Mouse (Mus musculus): ENCODE measurements at regions not wholly inside any gene's neighbourhood (a gene's known extent, or its start where the extent isn't known, plus 50 kb on each side); places are given as distances from the start of the nearest gene placed in this dataset.

DNA sequence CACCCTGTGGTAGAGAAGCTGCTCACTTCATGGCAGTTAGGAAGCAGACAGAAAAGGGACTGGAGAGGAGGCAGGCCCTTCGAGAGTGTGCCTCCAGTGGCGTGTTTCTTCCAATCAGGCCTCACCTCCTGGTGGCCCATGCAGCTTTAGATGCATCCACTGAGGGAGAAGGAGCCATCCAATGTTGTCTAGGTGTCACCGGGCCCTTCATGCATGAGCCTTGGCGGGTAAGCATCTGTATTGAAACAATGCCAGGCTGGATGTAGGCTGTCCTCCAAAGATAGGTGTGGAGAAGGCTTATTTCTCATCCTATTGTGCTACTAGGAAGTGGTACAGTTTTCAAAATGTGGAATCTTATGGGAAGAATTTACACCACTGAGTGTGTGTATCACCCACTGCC is 471.9 kb downstream of the Rps24 start:
- 82% methylated on average over 4 of the region's 4 CpGs for WGBS
- no peak overlapping the region for H3K9ac ChIP-seq (ENCODE audit: low read length)
- H3K4me2 ChIP-seq (ENCODE audit: low read depth, low read length): no peak overlapping the region
- H3K27ac ChIP-seq (ENCODE audit: low read length): no peak overlapping the region
- H3K4me1 ChIP-seq (replicated peaks; ENCODE audit: control insufficient read depth, insufficient read depth, low read length): no peaks in the 10 kb centered on the region
- no peak overlapping the region for H3K4me3 ChIP-seq (ENCODE audit: low read length)
- H3K27me3 ChIP-seq (ENCODE audit: control insufficient read depth, insufficient read depth, low read depth, low read length): no peaks in the 10 kb centered on the region
- no peaks in the 10 kb centered on the region for H3K36me3 ChIP-seq (ENCODE audit: control insufficient read depth, insufficient read depth, low read length)
- ATAC-seq (ENCODE audit: low read depth): no peak
- no peaks in the 10 kb centered on the region for H3K9me3 ChIP-seq (ENCODE audit: control insufficient read depth, low read length)

- no peak overlapping the region for H3K4me3 ChIP-seq (ENCODE audit: low read length)
- H3K9ac ChIP-seq (ENCODE audit: low read length): no peak overlapping the region
- WGBS: 83% methylated on average over 1 of the region's 1 CpGs
- H3K4me2 ChIP-seq (ENCODE audit: low read depth, low read length): no peak overlapping the region
- H3K4me1 ChIP-seq (replicated peaks; ENCODE audit: control insufficient read depth, insufficient read depth, low read length): no peaks in the 10 kb centered on the region
- H3K27ac ChIP-seq (ENCODE audit: low read length): no peak overlapping the region
- H3K27me3 ChIP-seq (ENCODE audit: control insufficient read depth, insufficient read depth, low read depth, low read length): no peaks in the 10 kb centered on the region
- H3K36me3 ChIP-seq (ENCODE audit: control insufficient read depth, insufficient read depth, low read length): no peaks in the 10 kb centered on the region
- H3K9me3 ChIP-seq (ENCODE audit: control insufficient read depth, low read length): no peaks in the 10 kb centered on the region
- no peak for ATAC-seq (ENCODE audit: low read depth)
Measured at GRCm38 (mm10) chr14:24959401-24959800, 472.5 kb downstream of the Rps24 start.

- Histone ChIP-seq H3K4me1 (replicated peaks; ENCODE audit: control insufficient read depth, insufficient read depth, low read length) (no peaks in the 10 kb centered on the region), H3K9ac (ENCODE audit: low read length) (no peak overlapping the region), H3K4me2 (ENCODE audit: low read depth, low read length) (no peak overlapping the region), H3K9me3 (ENCODE audit: control insufficient read depth, low read length) (no peaks in the 10 kb centered on the region), H3K27me3 (ENCODE audit: control insufficient read depth, insufficient read depth, low read depth, low read length) (no peaks in the 10 kb centered on the region), H3K4me3 (ENCODE audit: low read length) (no peak overlapping the region), H3K27ac (ENCODE audit: low read length) (no peak overlapping the region), H3K36me3 (ENCODE audit: control insufficient read depth, insufficient read depth, low read length) (no peaks in the 10 kb centered on the region)
- WGBS: 31% methylated on average over 5 of the region's 5 CpGs
- no peak for ATAC-seq (ENCODE audit: low read depth)
Measured at GRCm38 (mm10) chr14:24960082-24960482, 473.2 kb downstream of the Rps24 start.

DNA sequence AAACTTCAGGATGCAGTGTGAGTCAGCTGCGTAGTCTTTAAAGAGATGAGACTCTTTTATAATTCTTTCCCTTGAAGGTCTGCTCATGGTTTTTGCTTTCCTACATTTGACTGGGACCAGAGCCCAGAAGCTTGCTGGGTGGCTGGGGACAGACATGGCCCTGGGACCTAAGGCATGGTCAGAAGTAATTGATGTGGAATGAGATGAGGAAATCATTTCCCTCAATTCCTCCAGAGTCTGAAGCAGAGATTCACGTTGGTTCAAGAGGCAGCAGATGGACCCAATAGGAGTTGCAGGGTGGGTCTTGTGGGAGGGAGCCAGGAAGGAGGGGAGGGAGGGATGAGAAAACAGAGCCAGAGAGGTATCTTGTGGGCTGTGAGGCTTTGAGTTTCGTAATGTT is 473.9 kb downstream of the Rps24 start:
- Histone ChIP-seq H3K4me2 (ENCODE audit: low read depth, low read length) (no peak overlapping the region), H3K4me1 (replicated peaks; ENCODE audit: control insufficient read depth, insufficient read depth, low read length) (no peaks in the 10 kb centered on the region), H3K27me3 (ENCODE audit: control insufficient read depth, insufficient read depth, low read depth, low read length) (no peaks in the 10 kb centered on the region), H3K36me3 (ENCODE audit: control insufficient read depth, insufficient read depth, low read length) (no peaks in the 10 kb centered on the region), H3K27ac (ENCODE audit: low read length) (no peak overlapping the region), H3K9ac (ENCODE audit: low read length) (no peak overlapping the region), H3K9me3 (ENCODE audit: control insufficient read depth, low read length) (no peaks in the 10 kb centered on the region), H3K4me3 (ENCODE audit: low read length) (no peak overlapping the region)
- 67% methylated on average over 3 of the region's 3 CpGs for WGBS
- no peak for ATAC-seq (ENCODE audit: low read depth)

- Histone ChIP-seq H3K36me3 (ENCODE audit: control insufficient read depth, insufficient read depth, low read length) (no peaks in the 10 kb centered on the region), H3K9me3 (ENCODE audit: control insufficient read depth, low read length) (no peaks in the 10 kb centered on the region), H3K9ac (ENCODE audit: low read length) (no peak overlapping the region), H3K27me3 (ENCODE audit: control insufficient read depth, insufficient read depth, low read depth, low read length) (no peaks in the 10 kb centered on the region), H3K4me3 (ENCODE audit: low read length) (no peak overlapping the region), H3K4me1 (replicated peaks; ENCODE audit: control insufficient read depth, insufficient read depth, low read length) (no peaks in the 10 kb centered on the region), H3K27ac (ENCODE audit: low read length) (no peak overlapping the region), H3K4me2 (ENCODE audit: low read depth, low read length) (no peak overlapping the region)
- 67% methylated on average over 3 of the region's 3 CpGs for WGBS
- no peak for ATAC-seq (ENCODE audit: low read depth)
Measured at GRCm38 (mm10) chr14:24961721-24962120, 474.8 kb downstream of the Rps24 start.

- WGBS: 63% methylated on average over 2 of the region's 2 CpGs
- H3K4me1 ChIP-seq (replicated peaks; ENCODE audit: control insufficient read depth, insufficient read depth, low read length): no peaks in the 10 kb centered on the region
- H3K27me3 ChIP-seq (ENCODE audit: control insufficient read depth, insufficient read depth, low read depth, low read length): no peaks in the 10 kb centered on the region
- H3K9me3 ChIP-seq (ENCODE audit: control insufficient read depth, low read length): no peaks in the 10 kb centered on the region
- no peak for ATAC-seq (ENCODE audit: low read depth)
- H3K9ac ChIP-seq (ENCODE audit: low read length): no peak overlapping the region
- H3K36me3 ChIP-seq (ENCODE audit: control insufficient read depth, insufficient read depth, low read length): no peaks in the 10 kb centered on the region
- H3K4me2 ChIP-seq (ENCODE audit: low read depth, low read length): no peak overlapping the region
- H3K4me3 ChIP-seq (ENCODE audit: low read length): no peak overlapping the region
- no peak overlapping the region for H3K27ac ChIP-seq (ENCODE audit: low read length)
Measured at GRCm38 (mm10) chr14:24969584-24969983, 482.7 kb downstream of the Rps24 start.

DNA sequence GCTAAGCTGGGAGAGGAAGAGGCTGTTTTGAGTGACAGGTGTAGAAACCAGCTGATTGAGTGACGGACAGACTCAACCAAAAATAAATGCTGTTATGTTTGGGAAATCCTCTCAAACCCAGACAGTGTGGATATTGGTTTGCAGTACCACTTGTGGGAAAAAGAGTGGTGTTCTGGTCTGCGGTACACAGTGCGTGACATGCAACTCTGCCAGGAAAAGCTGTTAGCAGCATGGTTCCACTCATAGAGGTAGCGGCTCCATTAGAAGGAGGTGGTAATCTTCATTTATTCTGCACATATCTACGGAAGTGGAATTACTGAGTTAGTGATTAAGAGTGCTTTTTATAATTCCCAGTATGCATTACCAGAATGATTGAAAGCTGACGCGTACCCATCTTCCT is 485.4 kb downstream of the Rps24 start:
- Histone ChIP-seq H3K9me3 (ENCODE audit: control insufficient read depth, low read length) (no peaks in the 10 kb centered on the region), H3K27me3 (ENCODE audit: control insufficient read depth, insufficient read depth, low read depth, low read length) (no peaks in the 10 kb centered on the region), H3K4me2 (ENCODE audit: low read depth, low read length) (no peak overlapping the region), H3K4me1 (replicated peaks; ENCODE audit: control insufficient read depth, insufficient read depth, low read length) (no peaks in the 10 kb centered on the region), H3K9ac (ENCODE audit: low read length) (no peak overlapping the region), H3K4me3 (ENCODE audit: low read length) (no peak overlapping the region), H3K36me3 (ENCODE audit: control insufficient read depth, insufficient read depth, low read length) (no peaks in the 10 kb centered on the region), H3K27ac (ENCODE audit: low read length) (no peak overlapping the region)
- 88% methylated on average over 7 of the region's 7 CpGs for WGBS
- no peak for ATAC-seq (ENCODE audit: low read depth)

- no peaks in the 10 kb centered on the region for H3K9me3 ChIP-seq (ENCODE audit: control insufficient read depth, low read length)
- 78% methylated on average over 4 of the region's 4 CpGs for WGBS
- H3K27ac ChIP-seq (ENCODE audit: low read length): no peak overlapping the region
- ATAC-seq (ENCODE audit: low read depth): no peak
- H3K27me3 ChIP-seq (ENCODE audit: control insufficient read depth, insufficient read depth, low read depth, low read length): no peaks in the 10 kb centered on the region
- no peaks in the 10 kb centered on the region for H3K36me3 ChIP-seq (ENCODE audit: control insufficient read depth, insufficient read depth, low read length)
- H3K9ac ChIP-seq (ENCODE audit: low read length): no peak overlapping the region
- H3K4me1 ChIP-seq (replicated peaks; ENCODE audit: control insufficient read depth, insufficient read depth, low read length): no peaks in the 10 kb centered on the region
- H3K4me2 ChIP-seq (ENCODE audit: low read depth, low read length): no peak overlapping the region
- no peak overlapping the region for H3K4me3 ChIP-seq (ENCODE audit: low read length)
Measured at GRCm38 (mm10) chr14:24973039-24973438, 485.9 kb upstream of the Zmiz1 start.

- Histone ChIP-seq H3K9me3 (ENCODE audit: control insufficient read depth, low read length) (no peaks in the 10 kb centered on the region), H3K36me3 (ENCODE audit: control insufficient read depth, insufficient read depth, low read length) (no peaks in the 10 kb centered on the region), H3K27ac (ENCODE audit: low read length) (no peak overlapping the region), H3K4me2 (ENCODE audit: low read depth, low read length) (no peak overlapping the region), H3K27me3 (ENCODE audit: control insufficient read depth, insufficient read depth, low read depth, low read length) (no peaks in the 10 kb centered on the region), H3K4me3 (ENCODE audit: low read length) (no peak overlapping the region), H3K4me1 (replicated peaks; ENCODE audit: control insufficient read depth, insufficient read depth, low read length) (no peaks in the 10 kb centered on the region), H3K9ac (ENCODE audit: low read length) (no peak overlapping the region)
- WGBS: 42% methylated on average over 4 of the region's 4 CpGs
- no peak for ATAC-seq (ENCODE audit: low read depth)
Measured at GRCm38 (mm10) chr14:24973591-24973990, 485.4 kb upstream of the Zmiz1 start.

- 81% methylated on average over 8 of the region's 8 CpGs for WGBS
- no peaks in the 10 kb centered on the region for H3K9me3 ChIP-seq (ENCODE audit: control insufficient read depth, low read length)
- H3K4me2 ChIP-seq (ENCODE audit: low read depth, low read length): no peak overlapping the region
- no peaks in the 10 kb centered on the region for H3K4me1 ChIP-seq (replicated peaks; ENCODE audit: control insufficient read depth, insufficient read depth, low read length)
- H3K27ac ChIP-seq (ENCODE audit: low read length): no peak overlapping the region
- no peaks in the 10 kb centered on the region for H3K27me3 ChIP-seq (ENCODE audit: control insufficient read depth, insufficient read depth, low read depth, low read length)
- ATAC-seq (ENCODE audit: low read depth): no peak
- H3K9ac ChIP-seq (ENCODE audit: low read length): no peak overlapping the region
- no peak overlapping the region for H3K4me3 ChIP-seq (ENCODE audit: low read length)
- no peaks in the 10 kb centered on the region for H3K36me3 ChIP-seq (ENCODE audit: control insufficient read depth, insufficient read depth, low read length)
Measured at GRCm38 (mm10) chr14:24982489-24982888, 476.5 kb upstream of the Zmiz1 start.
